Mouse (Mus musculus): ENCODE measurements around the gene Sec16b.

GRCm38 (mm10) chr1:157545056-157545455 lies 38.5 kb downstream of the Sec16b start:
- TF ChIP-seq CTCF (IDR thresholded peaks at IDR 0.05; ENCODE audit: low read depth), result no peak
- no peak for TF ChIP-seq EP300 (optimal IDR thresholded peaks at IDR 0.05)
